Mouse (Mus musculus) gastrocnemius, postnatal 4 days (tissue): Measurements from ENCODE around the gene Gm28539. TPM values are rescaled to one million over a fixed set of nuclear protein-coding genes. Genes with fewer than 3 reads are reported as not detected.
"Not testable (repeated sequence)": the region's sequence is repeated elsewhere in the genome, so short reads cannot be mapped to it uniquely, and the experiment has no call there.

Source experiments
- DNase-seq, 2 experiments: peaks; one replicate each; pipeline ENCODE4 v3.0.0; 2021 to 2022; ENCODE audit warnings: low spot score in 2 of 2, mixed read lengths in 2 of 2
- total RNA-seq, 2 experiments: library from RNA; stranded (reverse); gene quantifications; 2 replicates each; pipeline ENCODE4 v1.2.3; 2021

Gene Gm28539
- total RNA-seq, 2 experiments from 2014 or later, result 4.2 TPM

DNA sequence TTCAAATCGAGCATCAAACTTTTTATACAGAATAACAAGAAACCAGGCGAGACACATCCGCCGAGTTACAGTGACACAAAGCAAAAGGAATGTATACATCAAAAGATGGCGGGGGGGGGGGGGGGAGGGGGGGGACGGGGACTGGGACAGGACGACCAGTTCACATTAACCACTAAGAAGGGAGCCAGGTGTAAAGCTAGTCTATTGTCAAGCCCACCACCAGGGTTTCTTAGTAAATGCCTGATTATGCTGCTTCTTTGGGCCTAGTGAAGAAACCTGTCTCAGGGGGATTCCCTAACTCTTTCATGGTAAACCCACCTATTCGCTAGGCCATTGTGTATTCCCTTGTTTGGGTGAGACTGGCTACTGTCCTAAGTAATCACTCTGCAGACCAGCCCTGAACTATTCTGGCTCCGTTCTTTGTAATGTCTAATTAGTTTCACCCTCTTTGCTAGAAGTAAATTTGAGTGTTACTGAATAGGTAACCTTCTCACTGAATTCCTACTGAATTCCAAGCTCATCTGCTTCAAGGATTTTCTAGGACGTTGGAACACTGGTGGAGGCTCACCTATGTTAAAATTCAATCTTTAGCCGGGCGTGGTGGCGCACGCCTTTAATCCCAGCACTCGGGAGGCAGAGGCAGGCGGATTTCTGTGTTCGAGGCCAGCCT, 13.3 kb downstream of the Gm28539 start:
- not testable (repeated sequence) for DNase-seq

GRCm38 (mm10) chr16:18858551-18858950, 22.2 kb downstream of the Gm28539 start:
- no peak for DNase-seq

GRCm38 (mm10) chr16:18860186-18860585, 23.8 kb downstream of the Gm28539 start:
- DNase-seq, result peak in 1 of 2 experiments; percentile 18

GRCm38 (mm10) chr16:18870495-18870894, 34.1 kb downstream of the Gm28539 start:
- not testable (repeated sequence) for DNase-seq

DNA sequence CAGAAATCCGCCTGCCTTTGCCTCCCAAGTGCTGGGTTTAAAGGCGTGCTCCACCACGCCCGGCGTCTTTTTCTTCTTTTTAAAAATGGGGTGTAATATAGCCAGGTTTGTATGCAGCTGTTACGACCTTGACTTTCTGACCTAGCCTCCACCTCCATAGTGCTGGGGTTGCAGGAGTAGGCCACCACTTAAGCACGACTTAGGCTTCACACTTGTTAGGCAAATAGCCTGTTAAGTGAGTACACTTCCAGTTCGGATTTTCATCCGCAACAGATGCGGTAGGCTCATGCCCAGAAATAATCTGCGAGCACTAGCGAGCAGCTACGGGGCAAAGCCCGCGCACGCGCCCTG, 39.7 kb downstream of the Gm28539 start:
- DNase-seq, result no peak

- DNase-seq, result peak; percentile 96
These were observed 40.3 kb downstream of the Gm28539 start, which contains the start of the genes Mrpl40 and Hira for GRCm38 (mm10) chr16:18876442-18877308. Gene Mrpl40 (minus strand): TSS chr16:18876862. Gene Hira (plus strand): TSS chr16:18877037.

- peak; percentile 25 to 60 for DNase-seq
These were observed 41.2 kb downstream of the Gm28539 start for GRCm38 (mm10) chr16:18877386-18878090.

DNA sequence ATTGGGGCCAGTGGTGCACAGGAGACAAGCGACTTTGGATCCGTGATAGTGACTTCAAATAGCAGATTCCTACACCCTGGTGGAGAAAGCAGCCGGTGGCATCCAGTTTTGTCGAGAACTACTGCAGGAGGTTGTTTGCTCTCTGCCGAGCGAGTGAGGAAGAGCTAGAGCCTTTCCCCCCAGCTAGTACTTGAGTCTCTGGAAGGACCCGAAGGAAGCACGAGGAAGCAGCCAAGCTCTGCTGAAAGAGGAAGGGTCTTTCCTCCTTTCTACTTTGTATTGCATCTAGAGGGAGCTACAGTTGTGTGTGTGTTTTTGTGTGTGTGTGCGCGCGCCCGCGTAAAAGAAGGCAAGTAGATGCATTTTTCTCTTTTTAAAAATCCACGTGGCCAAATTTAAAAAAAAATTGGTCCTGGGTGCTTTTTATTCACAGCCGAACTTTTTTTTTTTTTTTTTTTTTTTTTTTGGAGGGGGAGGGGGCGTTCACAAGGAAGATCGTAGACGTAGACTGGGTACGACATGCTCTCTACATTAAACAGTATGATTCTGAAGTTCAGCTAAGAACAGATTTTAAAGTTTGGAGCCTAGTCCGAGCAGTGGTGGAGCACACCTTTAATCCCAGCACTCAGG, 41.8 kb downstream of the Gm28539 start:
- DNase-seq, result no peak

DNA sequence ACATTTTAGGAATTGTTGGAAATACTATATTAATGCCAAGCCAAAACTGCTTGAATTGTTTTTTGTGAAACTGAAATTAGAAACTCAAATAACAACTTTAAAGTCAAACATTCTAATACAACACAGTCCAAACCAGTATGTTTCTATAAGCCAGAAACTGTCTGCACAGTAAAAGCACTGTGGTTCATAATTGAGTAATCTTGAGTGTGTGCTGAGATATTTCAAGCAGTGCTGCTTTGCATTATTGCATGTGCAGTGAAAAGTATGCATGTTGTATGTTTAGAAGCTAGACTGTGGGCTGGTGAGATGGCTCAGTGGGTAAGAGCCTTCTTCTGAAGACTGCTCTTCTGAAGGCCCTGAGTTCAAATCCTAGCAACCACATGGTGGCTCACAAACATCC, 47.7 kb downstream of the Gm28539 start:
- no peak for DNase-seq

DNA sequence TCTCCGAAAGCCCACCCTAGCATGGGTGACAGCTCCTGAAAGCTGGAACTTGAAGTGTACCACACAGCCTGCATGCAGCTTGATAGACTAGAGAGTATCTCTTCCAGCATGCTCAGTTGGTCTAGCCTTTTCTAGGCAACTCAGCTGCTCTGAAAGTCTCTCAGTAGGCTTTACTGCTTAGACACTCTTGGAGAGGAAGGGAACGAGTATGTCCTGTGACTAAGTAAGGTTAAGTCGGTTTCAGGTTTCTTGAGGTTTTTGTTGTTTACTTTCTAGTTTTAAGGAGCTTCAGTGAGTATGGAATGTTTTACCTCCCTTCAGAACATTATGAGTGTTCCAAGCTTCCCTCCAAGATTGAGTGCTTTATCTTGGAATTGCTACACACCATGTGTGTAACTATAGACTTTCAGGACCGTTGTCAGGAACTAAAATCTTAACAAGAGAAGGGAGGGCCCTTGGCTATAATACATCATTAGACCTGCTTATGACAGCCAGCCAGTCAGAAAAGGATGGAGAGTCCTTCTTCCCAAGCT, 57.5 kb downstream of the Gm28539 start:
- no peak for DNase-seq

- no peak for DNase-seq
These were observed 58.9 kb downstream of the Gm28539 start for GRCm38 (mm10) chr16:18895249-18895648.

- DNase-seq, result peak in 1 of 2 experiments; percentile 27
These were observed 60.0 kb downstream of the Gm28539 start for GRCm38 (mm10) chr16:18896429-18896828.

DNA sequence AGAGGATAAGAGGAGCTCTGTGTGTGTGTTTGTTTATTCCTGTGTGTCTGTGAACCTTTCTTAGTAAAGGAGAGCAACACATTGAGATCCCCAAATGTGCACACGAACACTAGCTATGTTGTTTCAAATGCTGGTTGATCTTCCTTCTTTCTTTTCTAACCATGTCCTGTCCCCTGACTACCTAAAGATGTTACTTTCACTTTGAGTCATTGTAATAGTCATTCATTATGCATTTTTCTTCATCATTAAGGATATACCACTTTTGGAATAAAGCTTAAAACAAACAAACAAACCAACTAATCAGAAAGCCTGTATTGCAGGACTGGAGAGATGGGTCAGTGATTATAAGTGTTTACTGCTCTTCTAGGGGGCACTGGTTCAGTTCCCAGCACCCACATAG, 69.3 kb downstream of the Gm28539 start:
- DNase-seq, result no peak

GRCm38 (mm10) chr16:18916064-18916463, 79.7 kb downstream of the Gm28539 start:
- DNase-seq, result no peak

GRCm38 (mm10) chr16:18921771-18922170, 85.4 kb downstream of the Gm28539 start:
- no peak for DNase-seq

- no peak for DNase-seq
These were observed 91.6 kb downstream of the Gm28539 start for GRCm38 (mm10) chr16:18927963-18928362.

GRCm38 (mm10) chr16:18938321-18939082, 102.1 kb downstream of the Gm28539 start:
- no peak for DNase-seq

DNA sequence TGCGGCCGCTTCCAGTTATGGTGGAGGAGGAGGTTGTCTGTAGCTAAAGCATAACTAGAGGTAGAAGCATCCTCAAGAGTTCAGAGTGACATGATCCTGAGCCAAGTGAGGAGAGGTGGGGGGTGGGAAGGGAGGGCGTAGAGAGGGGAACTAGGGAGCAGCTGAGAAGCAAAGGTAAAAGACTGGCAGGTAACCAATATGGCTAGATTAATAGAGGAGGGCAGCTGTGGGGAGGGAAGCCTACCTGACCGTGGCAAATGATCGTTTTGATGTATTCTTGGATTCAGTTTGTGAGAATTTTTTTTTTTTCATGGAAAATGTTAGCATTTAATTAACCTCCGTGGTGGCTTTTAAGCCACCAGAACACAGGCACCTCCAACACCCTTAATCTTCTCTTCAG, 107.5 kb downstream of the Gm28539 start:
- DNase-seq, result no peak

DNA sequence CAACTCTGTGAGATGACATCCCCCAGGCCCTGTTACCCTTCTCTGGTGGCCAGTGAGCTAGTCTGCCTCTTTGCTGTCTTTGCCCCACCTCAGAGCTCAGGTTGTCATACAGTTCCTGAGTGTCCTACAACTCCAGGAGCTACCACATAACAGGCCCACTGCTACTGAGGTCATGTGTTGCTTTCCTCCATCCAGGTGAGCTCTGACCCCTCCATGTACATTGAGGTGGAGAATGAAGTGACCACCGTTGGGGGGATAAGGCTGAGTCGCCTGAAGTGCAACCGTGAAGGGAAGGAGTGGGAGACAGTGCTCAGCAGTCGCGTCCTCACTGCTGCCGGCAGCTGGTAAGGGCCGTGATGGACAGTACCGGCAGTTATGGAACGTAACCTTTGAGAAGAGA, 112.6 kb downstream of the Gm28539 start:
- DNase-seq, result no peak

- DNase-seq, result no peak
These were observed 114.0 kb downstream of the Gm28539 start for GRCm38 (mm10) chr16:18950351-18950750.
